Mouse (Mus musculus) MEL (cell line): ENCODE measurements around the gene 4930404H24Rik.

Source experiments
- CTCF ChIP-seq, 3 experiments: IDR thresholded peaks in 2 of 3; conservative IDR thresholded peaks in 1 of 3; 2 replicates each; pipeline ENCODE4 v1.5.1; 2011 to 2012; ENCODE audit warnings: low read length in 3 of 3, low read depth in 2 of 3, mild to moderate bottlenecking in 2 of 3, improper control_type of control experiment in 1 of 3, inconsistent platforms in 1 of 3, mixed read lengths in 1 of 3, moderate library complexity in 1 of 3; ENCODE audit not compliant: control insufficient read depth in 1 of 3, insufficient read depth in 1 of 3, poor library complexity in 1 of 3, severe bottlenecking in 1 of 3
- EP300 ChIP-seq, 2 experiments: IDR thresholded peaks; 2 replicates each; pipeline ENCODE4 v1.6.1; 2011; ENCODE audit warnings: improper control_type of control experiment in 2 of 2, low read length in 2 of 2, low read depth in 1 of 2, mild to moderate bottlenecking in 1 of 2
- GATA1 ChIP-seq: IDR thresholded peaks from 2 replicates; pipeline ENCODE4 v1.6.1; 2011; ENCODE audit warnings: low read depth, low read length, improper control_type of control experiment
- MAZ ChIP-seq: IDR thresholded peaks from 2 replicates; pipeline ENCODE4 v1.6.1; 2012; ENCODE audit warnings: low read depth, mild to moderate bottlenecking, inconsistent platforms, low read length, improper control_type of control experiment
- NRF1 ChIP-seq: IDR thresholded peaks from 2 replicates; pipeline ENCODE4 v1.6.1; 2014; ENCODE audit warnings: low read depth, mild to moderate bottlenecking, inconsistent platforms, low read length, improper control_type of control experiment, moderate library complexity; ENCODE audit not compliant: poor library complexity, insufficient read depth, severe bottlenecking
- POLR2A ChIP-seq, 2 experiments: IDR thresholded peaks; 2 replicates each; pipeline ENCODE4 v1.6.1; 2011 to 2012; ENCODE audit warnings: low read length in 2 of 2, mild to moderate bottlenecking in 2 of 2, control low read depth in 1 of 2, improper control_type of control experiment in 1 of 2, low read depth in 1 of 2, moderate library complexity in 1 of 2; ENCODE audit not compliant: control insufficient read depth in 1 of 2, insufficient read depth in 1 of 2, poor library complexity in 1 of 2
- POLR2AphosphoS2 ChIP-seq: IDR thresholded peaks from 2 replicates; pipeline ENCODE4 v1.6.1; 2011; ENCODE audit warnings: low read length, improper control_type of control experiment
- TCF12 ChIP-seq: IDR thresholded peaks from 2 replicates; pipeline ENCODE4 v1.6.1; 2014; ENCODE audit warnings: low read depth, mild to moderate bottlenecking, inconsistent platforms, low read length, improper control_type of control experiment, moderate library complexity
- UBTF ChIP-seq: IDR thresholded peaks from 2 replicates; pipeline ENCODE4 v1.6.1; 2012; ENCODE audit warnings: low read depth, mild to moderate bottlenecking, inconsistent platforms, low read length, improper control_type of control experiment, moderate library complexity, borderline replicate concordance; ENCODE audit not compliant: insufficient read depth

DNA sequence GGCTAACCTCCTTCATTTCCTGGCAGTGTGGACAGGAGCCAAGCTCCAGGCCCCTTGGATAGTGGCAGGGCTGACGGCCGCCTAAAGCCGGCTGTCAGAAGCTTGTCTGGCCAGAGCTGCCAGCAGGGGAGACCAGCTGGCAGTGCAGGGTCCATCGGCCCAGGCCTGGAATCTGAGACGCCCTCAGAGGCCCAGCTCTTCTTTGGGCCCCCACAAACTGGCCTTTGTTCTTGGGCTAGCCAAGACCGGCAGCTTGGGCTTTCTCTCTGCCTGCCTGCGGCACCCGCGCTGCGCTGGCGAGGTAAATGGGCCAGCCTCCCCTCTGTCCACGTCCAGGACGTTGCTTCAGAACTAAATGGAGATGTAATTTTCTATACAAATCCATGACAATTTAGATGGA, 4.3 kb downstream of the 4930404H24Rik start:
- TF ChIP-seq UBTF (no peak), CTCF (IDR thresholded peaks at IDR 0.05 in 2 of 3, conservative IDR thresholded peaks at IDR 0.05 in 1 of 3; ENCODE audit: control insufficient read depth in 1 of 3, insufficient read depth in 1 of 3, low read depth in 2 of 3, low read length in 3 of 3, poor library complexity in 1 of 3, severe bottlenecking in 1 of 3) (no peak), TCF12 (no peak), EP300 (IDR thresholded peaks at IDR 0.05; ENCODE audit: low read depth in 1 of 2, low read length in 2 of 2) (no peak), POLR2A (IDR thresholded peaks at IDR 0.05; ENCODE audit: control insufficient read depth in 1 of 2, insufficient read depth in 1 of 2, low read depth in 1 of 2, low read length in 2 of 2, poor library complexity in 1 of 2) (no peak), NRF1 (no peak), POLR2AphosphoS2 (no peak), MAZ (no peak), GATA1 (no peak)
